Mouse (Mus musculus) MEL (cell line): ENCODE results near the gene Gramd4. TPM values are rescaled to one million over a fixed set of nuclear protein-coding genes. Genes with fewer than 3 reads are reported as not detected.
A peak's percentile ranks its signal among the peaks of the same experiment; 100 is the strongest.

Source experiments
- DNase-seq: peaks from one replicate; pipeline ENCODE4 v3.0.0; 2011; ENCODE audit warnings: low read depth, low spot score
- H3K27ac ChIP-seq: 2 replicates; pipeline ENCODE4 v1.5.1; 2012; ENCODE audit warnings: low read depth, mild to moderate bottlenecking, control low read depth, low read length, moderate library complexity; ENCODE audit not compliant: control insufficient read depth
- H3K27me3 ChIP-seq, 2 experiments: fragments of 150-350 bp in 1 of 2; sonication (generic) in 1 of 2; 2 replicates each; pipeline ENCODE4 v1.6.1; 2012; ENCODE audit warnings: low read length in 2 of 2, mild to moderate bottlenecking in 2 of 2, improper control_type of control experiment in 1 of 2, moderate library complexity in 1 of 2; ENCODE audit not compliant: insufficient read depth in 2 of 2, control insufficient read depth in 1 of 2
- H3K36me3 ChIP-seq, 2 experiments: 2 replicates each; pipeline ENCODE4 v1.6.1; 2012 to 2014; ENCODE audit warnings: low read length in 2 of 2, improper control_type of control experiment in 1 of 2, inconsistent platforms in 1 of 2, mild to moderate bottlenecking in 1 of 2; ENCODE audit not compliant: insufficient read depth in 2 of 2, control insufficient read depth in 1 of 2
- H3K4me1 ChIP-seq, 2 experiments: fragments of 150-350 bp in 1 of 2; sonication (generic) in 1 of 2; 2 replicates each; pipeline ENCODE4 v1.6.1; 2012; ENCODE audit warnings: low read length in 2 of 2, improper control_type of control experiment in 1 of 2, mild to moderate bottlenecking in 1 of 2; ENCODE audit not compliant: insufficient read depth in 2 of 2, control insufficient read depth in 1 of 2
- H3K4me3 ChIP-seq, 2 experiments: fragments of 150-350 bp in 1 of 2; sonication (generic) in 1 of 2; 2 replicates each; pipeline ENCODE4 v1.5.1; 2012; ENCODE audit warnings: low read depth in 2 of 2, low read length in 2 of 2, mild to moderate bottlenecking in 2 of 2, moderate library complexity in 2 of 2, control low read depth in 1 of 2, improper control_type of control experiment in 1 of 2; ENCODE audit not compliant: control insufficient read depth in 1 of 2, insufficient read depth in 1 of 2
- H3K79me2 ChIP-seq: 2 replicates; pipeline ENCODE4 v1.6.1; 2012; ENCODE audit warnings: mild to moderate bottlenecking, low read length, moderate library complexity; ENCODE audit not compliant: control insufficient read depth, poor library complexity, insufficient read depth
- H3K9ac ChIP-seq: 2 replicates; pipeline ENCODE4 v1.6.1; 2012; ENCODE audit warnings: low read depth, mild to moderate bottlenecking, control low read depth, low read length, moderate library complexity; ENCODE audit not compliant: control insufficient read depth, poor library complexity, severe bottlenecking
- H3K9me3 ChIP-seq: fragments of 150-350 bp; sonication (generic); replicated peaks from 2 replicates; pipeline ENCODE4 v1.6.1; 2012; ENCODE audit warnings: mild to moderate bottlenecking, low read length, improper control_type of control experiment, moderate library complexity; ENCODE audit not compliant: insufficient read depth
- BHLHE40 ChIP-seq: IDR thresholded peaks from 2 replicates; pipeline ENCODE4 v1.6.1; 2012; ENCODE audit warnings: low read depth, mild to moderate bottlenecking, inconsistent platforms, low read length, improper control_type of control experiment, borderline replicate concordance
- CHD1 ChIP-seq: IDR thresholded peaks from 2 replicates; pipeline ENCODE4 v1.6.1; 2012; ENCODE audit warnings: low read depth, mild to moderate bottlenecking, inconsistent platforms, low read length, improper control_type of control experiment
- CHD2 ChIP-seq: IDR thresholded peaks from 2 replicates; pipeline ENCODE4 v1.6.1; 2011; ENCODE audit warnings: low read length, improper control_type of control experiment
- CTCF ChIP-seq, 3 experiments: IDR thresholded peaks in 2 of 3; conservative IDR thresholded peaks in 1 of 3; 2 replicates each; pipeline ENCODE4 v1.5.1; 2011 to 2012; ENCODE audit warnings: low read length in 3 of 3, low read depth in 2 of 3, mild to moderate bottlenecking in 2 of 3, improper control_type of control experiment in 1 of 3, inconsistent platforms in 1 of 3, mixed read lengths in 1 of 3, moderate library complexity in 1 of 3; ENCODE audit not compliant: control insufficient read depth in 1 of 3, insufficient read depth in 1 of 3, poor library complexity in 1 of 3, severe bottlenecking in 1 of 3
- E2F4 ChIP-seq: IDR thresholded peaks from 2 replicates; pipeline ENCODE4 v1.6.1; 2011; ENCODE audit warnings: low read depth, low read length, improper control_type of control experiment, borderline replicate concordance
- EP300 ChIP-seq, 2 experiments: IDR thresholded peaks; 2 replicates each; pipeline ENCODE4 v1.6.1; 2011; ENCODE audit warnings: improper control_type of control experiment in 2 of 2, low read length in 2 of 2, low read depth in 1 of 2, mild to moderate bottlenecking in 1 of 2
- ETS1 ChIP-seq: IDR thresholded peaks from 2 replicates; pipeline ENCODE4 v1.6.1; 2012; ENCODE audit warnings: low read depth, mild to moderate bottlenecking, inconsistent platforms, low read length, improper control_type of control experiment, moderate library complexity
- GABPA ChIP-seq: IDR thresholded peaks from 2 replicates; pipeline ENCODE4 v1.6.1; 2012; ENCODE audit warnings: low read depth, mild to moderate bottlenecking, inconsistent platforms, low read length, improper control_type of control experiment, moderate library complexity
- GATA1 ChIP-seq: IDR thresholded peaks from 2 replicates; pipeline ENCODE4 v1.6.1; 2011; ENCODE audit warnings: low read depth, low read length, improper control_type of control experiment
- KAT2A ChIP-seq: conservative IDR thresholded peaks from 2 replicates; pipeline ENCODE4 v1.6.1; 2012; ENCODE audit warnings: low read depth, low read length, improper control_type of control experiment, inconsistent platforms
- MAX ChIP-seq: IDR thresholded peaks from 2 replicates; pipeline ENCODE4 v1.6.1; 2011; ENCODE audit warnings: low read length, improper control_type of control experiment
- MAZ ChIP-seq: IDR thresholded peaks from 2 replicates; pipeline ENCODE4 v1.6.1; 2012; ENCODE audit warnings: low read depth, mild to moderate bottlenecking, inconsistent platforms, low read length, improper control_type of control experiment
- MXI1 ChIP-seq: IDR thresholded peaks from 2 replicates; pipeline ENCODE4 v1.6.1; 2011; ENCODE audit warnings: mild to moderate bottlenecking, low read depth, low read length, improper control_type of control experiment
- MYC ChIP-seq: IDR thresholded peaks from 2 replicates; pipeline ENCODE4 v1.6.1; 2011; ENCODE audit warnings: low read depth, mild to moderate bottlenecking, low read length, improper control_type of control experiment, moderate library complexity
- POLR2A ChIP-seq, 2 experiments: IDR thresholded peaks; 2 replicates each; pipeline ENCODE4 v1.6.1; 2011 to 2012; ENCODE audit warnings: low read length in 2 of 2, mild to moderate bottlenecking in 2 of 2, control low read depth in 1 of 2, improper control_type of control experiment in 1 of 2, low read depth in 1 of 2, moderate library complexity in 1 of 2; ENCODE audit not compliant: control insufficient read depth in 1 of 2, insufficient read depth in 1 of 2, poor library complexity in 1 of 2
- POLR2AphosphoS2 ChIP-seq: IDR thresholded peaks from 2 replicates; pipeline ENCODE4 v1.6.1; 2011; ENCODE audit warnings: low read length, improper control_type of control experiment
- RAD21 ChIP-seq: IDR thresholded peaks from 2 replicates; pipeline ENCODE4 v1.6.1; 2011; ENCODE audit warnings: mild to moderate bottlenecking, low read depth, low read length, improper control_type of control experiment
- RCOR1 ChIP-seq: IDR thresholded peaks from 2 replicates; pipeline ENCODE4 v1.6.1; 2012; ENCODE audit warnings: low read depth, mild to moderate bottlenecking, inconsistent platforms, low read length, improper control_type of control experiment
- SIN3A ChIP-seq: IDR thresholded peaks from 2 replicates; pipeline ENCODE4 v1.6.1; 2012; ENCODE audit warnings: low read length, improper control_type of control experiment, inconsistent platforms
- SMC3 ChIP-seq: IDR thresholded peaks from 2 replicates; pipeline ENCODE4 v1.6.1; 2011; ENCODE audit warnings: low read depth, low read length, improper control_type of control experiment
- TAL1 ChIP-seq: IDR thresholded peaks from 2 replicates; pipeline ENCODE4 v1.6.1; 2012; ENCODE audit warnings: mild to moderate bottlenecking, inconsistent platforms, low read length, moderate library complexity, mixed read lengths
- TCF12 ChIP-seq: IDR thresholded peaks from 2 replicates; pipeline ENCODE4 v1.6.1; 2014; ENCODE audit warnings: low read depth, mild to moderate bottlenecking, inconsistent platforms, low read length, improper control_type of control experiment, moderate library complexity
- UBTF ChIP-seq: IDR thresholded peaks from 2 replicates; pipeline ENCODE4 v1.6.1; 2012; ENCODE audit warnings: low read depth, mild to moderate bottlenecking, inconsistent platforms, low read length, improper control_type of control experiment, moderate library complexity, borderline replicate concordance; ENCODE audit not compliant: insufficient read depth
- USF1 ChIP-seq: IDR thresholded peaks from 2 replicates; pipeline ENCODE4 v1.6.1; 2014; ENCODE audit warnings: low read depth, mild to moderate bottlenecking, inconsistent platforms, low read length, improper control_type of control experiment, moderate library complexity
- USF2 ChIP-seq, 2 experiments: IDR thresholded peaks; 2 replicates each; pipeline ENCODE4 v1.6.1; 2011 to 2012; ENCODE audit warnings: improper control_type of control experiment in 2 of 2, low read length in 2 of 2, borderline replicate concordance in 1 of 2, inconsistent platforms in 1 of 2, low read depth in 1 of 2, mild to moderate bottlenecking in 1 of 2; ENCODE audit not compliant: insufficient read depth in 1 of 2
- ZC3H11A ChIP-seq: IDR thresholded peaks from 2 replicates; pipeline ENCODE4 v1.6.1; 2012; ENCODE audit warnings: low read depth, mild to moderate bottlenecking, inconsistent platforms, low read length, improper control_type of control experiment
- ZKSCAN1 ChIP-seq: IDR thresholded peaks from 2 replicates; pipeline ENCODE4 v1.6.1; 2012; ENCODE audit warnings: low read depth, mild to moderate bottlenecking, inconsistent platforms, low read length, improper control_type of control experiment, moderate library complexity
- ZMIZ1 ChIP-seq: IDR thresholded peaks from 2 replicates; pipeline ENCODE4 v1.6.1; 2012; ENCODE audit warnings: low read depth, mild to moderate bottlenecking, inconsistent platforms, low read length, improper control_type of control experiment, moderate library complexity
- ZNF384 ChIP-seq: IDR thresholded peaks from 2 replicates; pipeline ENCODE4 v1.6.1; 2012; ENCODE audit warnings: low read depth, mild to moderate bottlenecking, inconsistent platforms, low read length, improper control_type of control experiment
- polyA plus RNA-seq, 2 experiments: library from polyadenylated mRNA; stranded (reverse) in 1 of 2; unstranded in 1 of 2; fragments of >175 nt in 1 of 2; fragments of >200 nt in 1 of 2; gene quantifications; 2 replicates each; pipeline versions ENCODE4 v1.2.1 to v1.2.4; 2012; ENCODE audit warnings: low replicate concordance in 2 of 2, low read depth in 1 of 2; ENCODE audit not compliant: insufficient read length in 2 of 2, insufficient read depth in 1 of 2, missing spikeins in 1 of 2
- total RNA-seq: library from RNA; depleted of rRNA; stranded (reverse); fragments of 300-350 nt; gene quantifications from 2 replicates; pipeline ENCODE4 v1.2.3, GENCODE M21; 2012

Gramd4 gene
- total and polyA plus RNA-seq, 3 experiments, result 35.2 to 43.1 (median 38.0) TPM

DNA sequence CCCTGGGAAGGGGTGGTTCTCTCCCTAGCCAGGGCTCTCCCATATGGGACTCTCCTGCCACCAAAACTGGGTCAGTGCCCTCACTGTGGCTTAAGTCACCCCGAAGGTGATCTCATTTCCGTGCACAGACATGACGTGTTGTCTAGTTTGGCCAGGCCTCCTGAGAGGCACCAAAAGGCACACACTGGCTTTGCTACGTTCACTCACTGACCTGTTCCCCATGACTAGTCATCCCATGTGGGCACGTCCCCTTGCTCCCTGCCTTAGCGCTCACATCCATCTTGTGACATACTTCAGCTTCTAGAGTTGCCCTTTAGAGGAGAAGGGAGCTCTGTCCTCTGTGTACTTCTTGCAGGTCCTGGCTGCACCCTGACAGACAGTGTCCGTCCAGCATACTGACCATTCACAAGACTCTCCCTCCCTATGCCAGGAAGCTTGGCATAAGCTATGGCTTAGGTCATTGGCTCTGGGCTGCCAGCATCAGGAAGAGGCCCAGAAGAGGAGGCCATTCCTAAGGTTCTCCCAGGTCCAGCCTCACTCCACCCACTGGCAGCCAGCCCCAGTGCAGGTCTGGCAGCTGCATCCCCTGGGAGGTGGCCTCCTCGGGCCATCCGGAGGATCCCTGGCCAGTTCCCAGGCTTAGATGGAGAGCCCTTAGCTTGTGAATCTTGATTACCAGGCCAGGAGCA, 64.9 kb downstream of the Gramd4 start:
- H3K36me3 ChIP-seq, result peaks cover 2 to 5% of the 10 kb centered on the region in 2 experiments; a peak in 2 of 4 replicates
- H3K4me1 ChIP-seq, result 0 out of 4 replicates have a peak, but pooled peaks cover 0 to 4% of the 10 kb centered on the region in 2 experiments
- no peak overlapping the region for H3K27ac ChIP-seq
- no peaks in the 10 kb centered on the region for H3K79me2 ChIP-seq
- no peak for DNase-seq
- H3K27me3 ChIP-seq, result no peaks in the 10 kb centered on the region
- no peak for TF ChIP-seq MYC
- no peak for TF ChIP-seq CHD1
- no peak for TF ChIP-seq E2F4
- no peak for TF ChIP-seq ZNF384
- TF ChIP-seq CHD2, result no peak
- TF ChIP-seq SMC3, result no peak
- no peak for TF ChIP-seq KAT2A
- TF ChIP-seq MAZ, result no peak
- TF ChIP-seq BHLHE40, result no peak
- TF ChIP-seq TAL1, result no peak
- TF ChIP-seq CTCF (IDR thresholded peaks at IDR 0.05 in 2 of 3, conservative IDR thresholded peaks at IDR 0.05 in 1 of 3; ENCODE audit: control insufficient read depth in 1 of 3, insufficient read depth in 1 of 3, low read depth in 2 of 3, low read length in 3 of 3, poor library complexity in 1 of 3, severe bottlenecking in 1 of 3), result no peak
- no peak for TF ChIP-seq ZMIZ1
- TF ChIP-seq ZC3H11A, result no peak
- TF ChIP-seq UBTF, result no peak
- no peak overlapping the region for H3K4me3 ChIP-seq
- H3K9ac ChIP-seq, result no peak overlapping the region
- no peaks in the 10 kb centered on the region for H3K9me3 ChIP-seq

DNA sequence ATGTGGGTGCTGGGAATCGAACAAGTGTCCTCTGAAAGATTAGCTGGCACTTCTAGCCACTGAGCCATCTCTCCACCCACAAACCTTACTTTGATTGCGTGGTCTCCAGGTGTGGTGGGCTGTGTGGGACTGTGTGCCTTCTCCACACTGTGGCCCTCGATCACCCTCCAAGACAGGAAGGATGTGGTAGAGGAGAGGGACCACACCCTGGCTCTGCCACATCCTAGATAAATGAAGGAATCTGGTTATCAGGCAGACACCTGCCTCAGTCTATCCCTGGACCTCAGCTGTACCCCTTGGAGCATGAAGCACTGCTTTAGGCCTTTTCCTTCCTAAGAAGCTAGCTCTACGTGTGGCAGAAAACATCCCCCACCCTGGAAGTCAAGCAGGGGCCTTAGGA, 65.9 kb downstream of the Gramd4 start:
- Histone ChIP-seq H3K36me3 (peaks cover 0 to 5% of the 10 kb centered on the region in 2 experiments; a peak in 3 of 4 replicates), H3K4me1 (0 out of 4 replicates have a peak, but pooled peaks cover 0 to 4% of the 10 kb centered on the region in 2 experiments), H3K27me3 (no peaks in the 10 kb centered on the region), H3K9ac (no peak overlapping the region), H3K9me3 (no peaks in the 10 kb centered on the region), H3K4me3 (no peak overlapping the region), H3K79me2 (no peaks in the 10 kb centered on the region), H3K27ac (no peak overlapping the region)
- DNase-seq, result peak; percentile 46
- TF ChIP-seq EP300 (IDR thresholded peaks at IDR 0.05; ENCODE audit: low read depth in 1 of 2, low read length in 2 of 2), result peak; percentile 55 to 80
- TF ChIP-seq MYC, result no peak
- no peak for TF ChIP-seq RAD21
- TF ChIP-seq RCOR1, result peak; percentile 94
- no peak for TF ChIP-seq ZMIZ1
- TF ChIP-seq ZC3H11A, result no peak
- no peak for TF ChIP-seq ETS1
- no peak for TF ChIP-seq GABPA
- TF ChIP-seq MAX, result no peak
- TF ChIP-seq KAT2A, result no peak
- no peak for TF ChIP-seq ZKSCAN1
- no peak for TF ChIP-seq CTCF (IDR thresholded peaks at IDR 0.05 in 2 of 3, conservative IDR thresholded peaks at IDR 0.05 in 1 of 3; ENCODE audit: control insufficient read depth in 1 of 3, insufficient read depth in 1 of 3, low read depth in 2 of 3, low read length in 3 of 3, poor library complexity in 1 of 3, severe bottlenecking in 1 of 3)
- TF ChIP-seq SIN3A, result no peak
- no peak for TF ChIP-seq UBTF
- peak; percentile 78 for TF ChIP-seq TCF12
- TF ChIP-seq POLR2AphosphoS2, result no peak
- peak; percentile 70 for TF ChIP-seq GATA1
- TF ChIP-seq USF2 (IDR thresholded peaks at IDR 0.05; ENCODE audit: borderline replicate concordance in 1 of 2, insufficient read depth in 1 of 2, low read depth in 1 of 2, low read length in 2 of 2), result no peak
- no peak for TF ChIP-seq POLR2A (IDR thresholded peaks at IDR 0.05; ENCODE audit: control insufficient read depth in 1 of 2, insufficient read depth in 1 of 2, low read depth in 1 of 2, low read length in 2 of 2, poor library complexity in 1 of 2)
- no peak for TF ChIP-seq USF1
- TF ChIP-seq TAL1, result peak; percentile 83
- no peak for TF ChIP-seq E2F4
- no peak for TF ChIP-seq MXI1
- no peak for TF ChIP-seq BHLHE40
